Mouse (Mus musculus): Measurements from ENCODE around the gene Card6. TPM values are rescaled to one million over a fixed set of nuclear protein-coding genes. Genes with fewer than 3 reads are reported as not detected.
A peak's percentile ranks its signal among the peaks of the same experiment; 100 is the strongest.

Gene Card6
- polyA plus RNA-seq, 1 experiment from 2014 or later: 1.7 TPM

- Histone ChIP-seq H3K4me3 (replicated peaks) (no peak overlapping the region), H3K9ac (no peak overlapping the region), H3K36me3 (peaks cover 6% of the 10 kb centered on the region), H3K27me3 (no peaks in the 10 kb centered on the region), H3K4me1 (peaks cover 9% of the 10 kb centered on the region; the same call in 1 of the 2 replicates), H3K4me2 (replicated peaks) (no peak overlapping the region), H3K9me3 (replicated peaks) (no peaks in the 10 kb centered on the region), H3K27ac (replicated peaks) (peak overlapping the region; percentile 39; the same call in 1 of the 2 replicates)
- WGBS: 32% methylated on average over 5 of the region's 5 CpGs
- ATAC-seq (ENCODE audit: insufficient number of reproducible peaks, low FRiP score, low TSS enrichment, low read depth): peak; percentile 57; the same call in 1 of the 2 replicates
These were observed 20.0 kb upstream of the Card6 start for GRCm38 (mm10) chr15:5128176-5128940.

GRCm38 (mm10) chr15:5127487-5127886 lies 19.1 kb upstream of the Card6 start:
- Histone ChIP-seq H3K4me2 (replicated peaks) (no peak overlapping the region), H3K9me3 (replicated peaks) (no peaks in the 10 kb centered on the region), H3K36me3 (peaks cover 13% of the 10 kb centered on the region), H3K9ac (no peak overlapping the region), H3K4me1 (peaks cover 9% of the 10 kb centered on the region; the same call in 1 of the 2 replicates), H3K27ac (replicated peaks) (no peak overlapping the region), H3K4me3 (replicated peaks) (no peak overlapping the region), H3K27me3 (no peaks in the 10 kb centered on the region)
- 92% methylated on average over 2 of the region's 2 CpGs for WGBS
- no peak for ATAC-seq (ENCODE audit: insufficient number of reproducible peaks, low FRiP score, low TSS enrichment, low read depth)

- 80% methylated on average over 4 of the region's 4 CpGs for WGBS
- Histone ChIP-seq H3K9me3 (replicated peaks) (no peaks in the 10 kb centered on the region), H3K4me3 (replicated peaks) (no peak overlapping the region), H3K36me3 (peaks cover 20% of the 10 kb centered on the region), H3K9ac (no peak overlapping the region), H3K27me3 (no peaks in the 10 kb centered on the region), H3K4me2 (replicated peaks) (no peak overlapping the region), H3K4me1 (peaks cover 9% of the 10 kb centered on the region; the same call in 1 of the 2 replicates), H3K27ac (replicated peaks) (no peak overlapping the region)
- no peak for ATAC-seq (ENCODE audit: insufficient number of reproducible peaks, low FRiP score, low TSS enrichment, low read depth)
These were observed 18.1 kb upstream of the Card6 start for GRCm38 (mm10) chr15:5126456-5126855.

- no peaks in the 10 kb centered on the region for H3K27me3 ChIP-seq
- ATAC-seq (ENCODE audit: insufficient number of reproducible peaks, low FRiP score, low TSS enrichment, low read depth): no peak
- peaks cover 53% of the 10 kb centered on the region for H3K36me3 ChIP-seq
- no peak overlapping the region for H3K4me2 ChIP-seq (replicated peaks)
- H3K4me1 ChIP-seq: peaks cover 12% of the 10 kb centered on the region
- H3K9ac ChIP-seq: no peak overlapping the region
- H3K27ac ChIP-seq (replicated peaks): no peak overlapping the region
- H3K9me3 ChIP-seq (replicated peaks): no peaks in the 10 kb centered on the region
- WGBS: 85% methylated on average over 12 of the region's 12 CpGs
- no peak overlapping the region for H3K4me3 ChIP-seq (replicated peaks)
These were observed 13.4 kb upstream of the Card6 start for GRCm38 (mm10) chr15:5121535-5122313.

GRCm38 (mm10) chr15:5119707-5120106 lies 11.4 kb upstream of the Card6 start:
- WGBS: 86% methylated on average over 2 of the region's 2 CpGs
- ATAC-seq (ENCODE audit: insufficient number of reproducible peaks, low FRiP score, low TSS enrichment, low read depth): no peak
- Histone ChIP-seq H3K4me2 (replicated peaks) (no peak overlapping the region), H3K9me3 (replicated peaks) (no peaks in the 10 kb centered on the region), H3K9ac (no peak overlapping the region), H3K27ac (replicated peaks) (no peak overlapping the region), H3K36me3 (peaks cover 53% of the 10 kb centered on the region), H3K27me3 (no peaks in the 10 kb centered on the region), H3K4me3 (replicated peaks) (no peak overlapping the region), H3K4me1 (peaks cover 19% of the 10 kb centered on the region)

- H3K27me3 ChIP-seq: no peaks in the 10 kb centered on the region
- H3K4me3 ChIP-seq (replicated peaks): no peak overlapping the region
- peaks cover 48% of the 10 kb centered on the region for H3K36me3 ChIP-seq
- no peak overlapping the region for H3K4me2 ChIP-seq (replicated peaks)
- peaks cover 19% of the 10 kb centered on the region for H3K4me1 ChIP-seq
- no peak overlapping the region for H3K9ac ChIP-seq
- ATAC-seq (ENCODE audit: insufficient number of reproducible peaks, low FRiP score, low TSS enrichment, low read depth): no peak
- H3K27ac ChIP-seq (replicated peaks): no peak overlapping the region
- 92% methylated on average over 2 of the region's 2 CpGs for WGBS
- no peaks in the 10 kb centered on the region for H3K9me3 ChIP-seq (replicated peaks)
These were observed 10.9 kb upstream of the Card6 start for GRCm38 (mm10) chr15:5119192-5119591.

GRCm38 (mm10) chr15:5118626-5119025 lies 10.3 kb upstream of the Card6 start:
- Histone ChIP-seq H3K9me3 (replicated peaks) (no peaks in the 10 kb centered on the region), H3K4me2 (replicated peaks) (no peak overlapping the region), H3K27me3 (no peaks in the 10 kb centered on the region), H3K4me3 (replicated peaks) (no peak overlapping the region), H3K36me3 (peaks cover 47% of the 10 kb centered on the region), H3K27ac (replicated peaks) (no peak overlapping the region), H3K4me1 (peaks cover 19% of the 10 kb centered on the region), H3K9ac (no peak overlapping the region)
- 84% methylated on average over 9 of the region's 9 CpGs for WGBS
- no peak for ATAC-seq (ENCODE audit: insufficient number of reproducible peaks, low FRiP score, low TSS enrichment, low read depth)

- Histone ChIP-seq H3K4me1 (peaks cover 19% of the 10 kb centered on the region), H3K4me2 (replicated peaks) (peak overlapping the region; percentile 65), H3K9ac (peak overlapping the region; percentile 89), H3K27me3 (no peaks in the 10 kb centered on the region), H3K4me3 (replicated peaks) (peak overlapping the region; percentile 79), H3K9me3 (replicated peaks) (no peaks in the 10 kb centered on the region), H3K36me3 (peaks cover 40% of the 10 kb centered on the region), H3K27ac (replicated peaks) (peak overlapping the region; percentile 97)
- 2% methylated on average over 22 of the region's 22 CpGs for WGBS
- no peak for ATAC-seq (ENCODE audit: insufficient number of reproducible peaks, low FRiP score, low TSS enrichment, low read depth)
These were observed 8.8 kb upstream of the Card6 start for GRCm38 (mm10) chr15:5117031-5117601.

- H3K9ac ChIP-seq: peak within 1 kb of the TSS; percentile 89
- peaks cover 33% of the 10 kb centered on the region for H3K36me3 ChIP-seq
- peak; percentile 99 for ATAC-seq (ENCODE audit: insufficient number of reproducible peaks, low FRiP score, low TSS enrichment, low read depth)
- peaks cover 19% of the 10 kb centered on the region for H3K4me1 ChIP-seq
- H3K4me3 ChIP-seq (replicated peaks): peak within 1 kb of the TSS; percentile 79
- peak within 1 kb of the TSS; percentile 97 for H3K27ac ChIP-seq (replicated peaks)
- H3K27me3 ChIP-seq: no peaks in the 10 kb centered on the region
- peak within 1 kb of the TSS; percentile 65 for H3K4me2 ChIP-seq (replicated peaks)
- under 1% methylated on average over 55 of the region's 55 CpGs for WGBS
- no peaks in the 10 kb centered on the region for H3K9me3 ChIP-seq (replicated peaks)
These were observed 8.1 kb upstream of the Card6 start, which contains the start of gene Rpl37 for GRCm38 (mm10) chr15:5116270-5117030. Gene Rpl37, plus strand, starts transcription at chr15:5116645.

GRCm38 (mm10) chr15:5115173-5115572 lies 6.8 kb upstream of the Card6 start:
- Histone ChIP-seq H3K27me3 (no peaks in the 10 kb centered on the region), H3K36me3 (peaks cover 25% of the 10 kb centered on the region), H3K9ac (no peak overlapping the region), H3K4me1 (peaks cover 19% of the 10 kb centered on the region), H3K27ac (replicated peaks) (peak overlapping the region; percentile 97), H3K4me3 (replicated peaks) (peak overlapping the region; percentile 79), H3K9me3 (replicated peaks) (no peaks in the 10 kb centered on the region), H3K4me2 (replicated peaks) (peak overlapping the region; percentile 65)
- WGBS: 58% methylated on average over 8 of the region's 8 CpGs
- no peak for ATAC-seq (ENCODE audit: insufficient number of reproducible peaks, low FRiP score, low TSS enrichment, low read depth)

Data from embryonic facial prominence, embryonic 15.5 days (tissue).